Mouse (Mus musculus): Measurements from ENCODE around the gene Plpp7. TPM values are rescaled to one million over a fixed set of nuclear protein-coding genes. Genes with fewer than 3 reads are reported as not detected.

Plpp7 gene
- total RNA-seq (2015; ENCODE audit: low replicate concordance), result not detected in 2 replicates
- total RNA-seq (2017; ENCODE audit: low replicate concordance), result 0.26 TPM in 1 of 2 replicates, not detected in the other

DNA sequence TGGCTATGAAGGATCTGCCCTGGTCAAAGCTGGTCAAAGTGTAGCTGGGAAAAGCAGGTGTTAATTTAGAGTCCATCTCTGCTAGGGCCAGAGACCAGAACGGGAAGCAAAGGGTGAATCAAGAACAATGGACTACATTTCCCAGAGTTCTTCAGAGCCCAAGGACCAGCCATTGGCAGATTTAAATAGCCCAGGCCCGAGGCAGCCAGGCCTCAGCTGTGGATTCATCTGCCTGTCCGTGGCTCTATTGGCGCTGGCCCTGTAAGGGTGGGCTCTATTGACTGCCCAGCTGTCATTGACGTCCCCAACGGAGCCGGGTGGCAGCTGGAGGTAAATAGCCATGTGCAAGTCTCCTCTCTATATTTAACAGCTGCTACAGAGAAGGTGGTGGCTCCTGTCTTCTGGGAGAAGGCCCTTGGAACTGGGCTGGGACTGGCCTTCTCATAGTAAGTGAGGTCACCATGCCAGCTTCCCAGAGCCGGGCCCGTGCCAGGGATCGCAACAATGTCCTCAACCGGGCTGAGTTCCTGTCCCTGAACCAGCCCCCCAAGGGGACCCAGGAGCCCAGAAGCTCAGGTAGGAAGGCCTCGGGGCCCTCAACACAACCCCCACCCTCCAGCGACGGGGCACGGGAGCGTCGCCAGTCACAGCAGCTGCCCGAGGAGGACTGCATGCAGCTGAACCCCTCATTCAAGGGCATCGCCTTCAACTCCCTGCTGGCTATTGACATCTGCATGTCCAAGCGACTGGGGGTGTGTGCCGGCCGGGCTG is at the start of gene Plpp7:
Gene Plpp7, plus strand, starts transcription at position 178 of the 771 bp plus-strand sequence.
- ATAC-seq (replicated peaks; ENCODE audit: low FRiP score, poor library complexity, severe bottlenecking), result 0 out of 2 replicates have a peak, but pooled peaks have one; percentile 37

DNA sequence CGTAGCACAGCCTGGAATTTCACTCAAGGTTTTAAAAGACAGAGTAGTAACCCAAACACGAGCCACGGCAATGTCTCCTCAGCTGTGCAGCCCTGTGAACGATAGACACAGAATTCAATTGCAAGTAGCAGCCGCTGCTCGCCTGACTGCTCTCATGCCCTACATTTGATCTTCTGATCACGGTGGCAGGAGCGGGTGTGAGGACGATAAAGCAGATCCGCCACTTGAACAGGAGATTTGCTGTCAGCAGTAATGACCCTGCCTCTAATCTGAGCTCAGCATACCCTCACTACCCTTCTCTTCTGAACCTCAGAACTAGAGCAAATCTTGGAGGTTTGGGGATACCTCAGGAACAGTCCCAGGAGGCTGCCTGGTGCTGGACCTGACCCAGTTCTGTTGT is 49.3 kb upstream of the Plpp7 start:
- no peak for ATAC-seq (replicated peaks; ENCODE audit: low FRiP score, poor library complexity, severe bottlenecking)

DNA sequence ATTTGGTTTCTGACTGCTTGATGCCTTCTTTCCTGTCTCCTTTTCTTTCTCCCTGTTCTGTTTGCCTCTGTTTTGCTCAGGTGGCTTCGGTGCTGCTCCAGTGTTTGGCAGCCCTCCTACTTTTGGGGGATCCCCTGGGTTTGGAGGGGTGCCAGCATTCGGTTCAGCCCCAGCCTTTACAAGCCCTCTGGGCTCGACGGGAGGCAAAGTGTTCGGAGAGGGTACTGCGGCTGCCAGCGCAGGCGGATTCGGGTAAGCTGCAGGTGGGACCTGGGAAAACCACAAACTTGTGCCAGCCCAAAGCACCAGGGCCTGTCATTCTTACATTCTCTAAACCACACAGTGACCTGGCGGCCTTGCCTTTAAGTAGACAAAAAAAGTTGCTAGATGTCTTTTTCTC is 48.0 kb upstream of the Plpp7 start:
- ATAC-seq (replicated peaks; ENCODE audit: low FRiP score, poor library complexity, severe bottlenecking), result no peak

DNA sequence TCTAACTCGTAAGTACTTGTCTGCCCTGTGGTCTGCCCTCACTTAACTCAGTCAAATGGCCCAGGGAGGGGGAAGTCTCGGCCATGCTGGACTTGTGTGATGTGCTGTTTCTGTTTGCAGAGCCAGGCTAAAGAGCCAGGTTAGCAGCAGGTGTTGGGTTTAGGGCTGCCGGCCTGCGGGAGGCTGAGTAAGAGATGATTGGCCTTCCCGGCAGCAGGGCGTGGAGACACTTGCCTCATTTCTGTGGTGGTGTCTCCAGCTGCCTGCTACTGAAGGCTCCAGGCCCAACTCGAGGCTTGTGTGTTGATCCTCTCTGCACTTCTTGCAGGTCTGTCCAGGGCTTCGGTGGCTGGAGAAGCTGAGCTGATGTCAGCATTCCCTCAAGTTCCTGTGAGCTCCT is 43.5 kb upstream of the Plpp7 start:
- ATAC-seq (replicated peaks; ENCODE audit: low FRiP score, poor library complexity, severe bottlenecking), result no peak

DNA sequence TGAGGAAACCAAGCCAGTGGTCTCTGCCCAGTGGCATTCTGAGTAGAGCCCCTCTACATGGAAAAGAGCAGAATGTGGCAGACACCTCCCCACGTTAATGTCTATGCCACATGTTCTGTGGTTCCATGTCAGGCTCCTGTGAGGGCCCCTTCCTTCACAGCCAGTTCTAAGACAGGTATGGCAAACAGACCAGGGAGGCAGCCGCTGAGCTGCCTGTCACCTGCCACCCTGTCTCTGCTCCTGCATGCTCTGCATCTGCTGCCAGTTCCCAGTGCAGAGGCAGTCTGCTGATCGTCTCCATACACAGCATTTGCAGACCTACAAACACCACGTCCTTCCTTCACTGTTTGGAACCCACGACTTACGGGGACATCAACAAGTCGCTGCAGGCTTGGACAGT is 42.9 kb upstream of the Plpp7 start:
- no peak for ATAC-seq (replicated peaks; ENCODE audit: low FRiP score, poor library complexity, severe bottlenecking)

DNA sequence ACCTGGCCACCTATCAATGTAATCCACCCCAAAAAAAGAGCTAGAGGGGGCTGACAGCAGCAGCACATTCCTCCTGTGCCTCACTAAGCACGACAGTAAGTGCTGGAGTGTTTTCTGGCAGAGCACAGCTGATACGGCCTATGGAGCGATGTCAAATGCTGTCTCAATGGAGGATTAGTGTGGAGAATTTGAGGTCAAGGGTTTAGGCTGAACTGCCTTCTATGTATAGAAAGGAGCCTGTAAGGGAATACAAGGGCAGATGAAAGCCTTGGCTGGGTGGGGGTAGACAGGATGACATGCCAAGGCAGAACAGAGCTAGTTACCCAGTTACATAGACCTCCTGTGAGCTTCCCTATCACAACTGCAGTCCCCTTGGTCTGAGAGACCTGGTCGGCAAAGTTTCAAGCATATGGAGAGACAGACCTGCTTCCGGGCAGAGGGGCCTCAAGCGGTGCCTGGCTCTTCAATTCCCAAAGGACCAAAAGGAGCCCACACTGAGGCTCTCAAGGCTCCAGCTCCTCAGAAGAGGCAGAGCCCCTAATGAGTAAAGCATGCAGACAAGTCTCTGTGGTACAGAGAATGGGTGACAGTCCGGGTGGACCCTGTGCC is 39.9 kb upstream of the Plpp7 start:
- no peak for ATAC-seq (replicated peaks; ENCODE audit: low FRiP score, poor library complexity, severe bottlenecking)

DNA sequence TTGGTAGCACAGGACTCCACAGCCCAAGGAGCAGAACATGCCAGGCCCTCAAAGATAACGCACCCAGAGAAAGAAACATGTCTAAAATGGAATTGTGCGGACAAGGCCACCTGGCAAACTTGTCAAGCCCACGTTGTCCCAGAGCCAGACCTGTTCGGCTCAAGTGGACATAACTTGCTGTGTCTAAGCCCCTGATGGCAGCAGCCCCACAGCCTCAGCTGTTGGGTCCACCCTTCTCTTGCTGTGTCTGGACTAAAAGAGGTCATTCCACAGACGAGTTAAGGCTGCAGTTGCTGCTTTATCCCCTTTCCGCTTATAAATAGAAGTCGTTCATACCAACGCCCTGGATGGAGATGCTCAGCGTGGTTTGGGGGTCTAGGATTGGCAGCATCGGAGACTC is 38.8 kb upstream of the Plpp7 start:
- ATAC-seq (replicated peaks; ENCODE audit: low FRiP score, poor library complexity, severe bottlenecking), result no peak

DNA sequence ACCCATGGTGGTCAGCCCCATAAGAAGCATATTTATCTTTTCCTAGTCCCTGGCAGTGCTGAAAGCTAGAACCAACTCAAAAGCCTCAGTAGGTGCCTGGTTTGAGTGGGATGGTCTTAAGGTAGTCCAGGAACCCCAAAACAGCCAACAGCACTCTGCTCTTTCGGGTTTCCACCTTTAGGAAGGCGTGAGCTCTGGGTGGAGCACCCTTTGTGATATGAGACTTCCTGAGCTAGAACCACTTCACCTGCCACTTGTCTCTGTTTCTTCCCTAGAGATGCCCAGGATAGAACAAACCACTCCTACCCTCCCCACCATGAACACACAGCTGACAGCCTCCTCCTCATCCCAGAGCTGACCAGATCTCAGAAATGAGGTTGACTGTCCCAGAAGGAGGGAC is 38.0 kb upstream of the Plpp7 start:
- no peak for ATAC-seq (replicated peaks; ENCODE audit: low FRiP score, poor library complexity, severe bottlenecking)

DNA sequence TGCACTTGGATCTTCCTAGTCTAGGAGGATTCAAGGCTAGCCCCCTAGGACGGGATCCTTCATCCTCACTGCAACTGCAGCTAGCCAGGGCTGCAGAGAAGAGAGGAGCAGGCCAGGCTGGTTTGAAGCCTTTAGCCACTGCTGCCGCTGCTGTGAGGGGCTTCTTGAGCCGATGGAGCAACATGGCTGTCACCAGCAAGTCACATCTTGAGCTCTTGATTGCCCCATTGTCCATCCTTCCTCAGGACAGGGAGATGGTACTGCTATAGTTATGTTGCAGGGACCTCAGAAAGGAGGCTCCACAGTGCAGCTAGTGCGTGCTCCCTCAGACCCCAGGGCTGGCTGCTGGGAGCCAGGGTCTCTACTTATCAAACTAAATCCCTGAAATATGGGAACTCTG is 37.5 kb upstream of the Plpp7 start:
- ATAC-seq (replicated peaks; ENCODE audit: low FRiP score, poor library complexity, severe bottlenecking), result no peak

DNA sequence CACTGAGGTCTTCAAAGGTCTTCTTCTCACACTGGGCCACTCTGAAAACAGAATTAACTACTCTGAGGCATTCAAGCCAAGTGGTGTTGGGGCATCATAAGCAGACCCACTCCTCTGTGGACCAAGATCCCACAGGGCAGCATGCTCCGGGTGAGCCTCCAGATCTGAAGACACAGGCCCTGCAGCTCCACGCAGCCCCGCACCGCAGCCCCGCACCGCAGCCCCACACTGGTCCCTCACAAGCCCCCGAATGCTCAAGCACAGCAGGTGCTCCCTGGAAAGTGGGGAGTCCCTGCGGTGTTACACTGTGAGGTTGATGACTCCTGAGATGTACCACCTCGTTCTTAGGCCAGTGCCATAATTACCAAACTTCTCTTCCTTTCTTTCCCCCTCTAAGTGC is 37.1 kb upstream of the Plpp7 start:
- no peak for ATAC-seq (replicated peaks; ENCODE audit: low FRiP score, poor library complexity, severe bottlenecking)

DNA sequence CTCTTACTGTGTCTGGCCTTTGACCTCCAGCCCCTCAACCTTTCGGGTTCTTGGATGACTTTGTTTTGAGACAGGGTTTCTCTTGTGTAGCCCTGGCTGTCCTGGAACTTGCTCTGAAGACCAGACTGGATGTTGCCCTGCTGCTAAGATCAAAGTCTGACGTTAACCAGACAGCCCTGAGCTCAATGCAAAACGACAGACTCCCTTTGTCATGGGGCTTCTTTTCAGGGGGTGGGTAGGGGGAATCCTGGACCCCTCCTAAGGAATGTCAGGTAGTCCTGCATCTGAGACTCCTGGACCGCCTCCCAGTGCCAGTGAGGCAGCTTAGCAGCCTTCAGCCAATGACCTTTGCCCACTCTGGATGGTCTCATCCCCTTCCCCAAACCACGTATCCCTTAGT is 36.6 kb upstream of the Plpp7 start:
- ATAC-seq (replicated peaks; ENCODE audit: low FRiP score, poor library complexity, severe bottlenecking), result no peak

DNA sequence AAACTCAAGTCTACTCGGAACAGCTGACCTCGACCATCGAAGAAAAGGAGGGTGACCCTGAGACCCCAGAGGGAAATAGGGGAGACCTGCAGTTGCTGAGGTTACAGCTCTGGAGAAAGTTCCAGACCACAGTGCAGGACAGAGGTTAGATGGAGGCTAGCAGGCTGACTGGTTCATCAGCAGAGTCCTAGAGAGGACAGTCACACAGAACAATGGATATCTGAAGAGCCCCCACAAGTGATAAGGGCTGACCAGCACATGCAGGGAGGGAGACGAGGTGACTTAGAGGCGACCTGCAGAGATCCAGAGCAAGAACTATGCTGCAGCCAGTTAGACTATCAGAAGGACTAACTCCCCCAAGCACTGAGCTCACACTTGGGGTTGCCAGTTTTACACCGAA is 35.7 kb upstream of the Plpp7 start:
- ATAC-seq (replicated peaks; ENCODE audit: low FRiP score, poor library complexity, severe bottlenecking), result no peak

DNA sequence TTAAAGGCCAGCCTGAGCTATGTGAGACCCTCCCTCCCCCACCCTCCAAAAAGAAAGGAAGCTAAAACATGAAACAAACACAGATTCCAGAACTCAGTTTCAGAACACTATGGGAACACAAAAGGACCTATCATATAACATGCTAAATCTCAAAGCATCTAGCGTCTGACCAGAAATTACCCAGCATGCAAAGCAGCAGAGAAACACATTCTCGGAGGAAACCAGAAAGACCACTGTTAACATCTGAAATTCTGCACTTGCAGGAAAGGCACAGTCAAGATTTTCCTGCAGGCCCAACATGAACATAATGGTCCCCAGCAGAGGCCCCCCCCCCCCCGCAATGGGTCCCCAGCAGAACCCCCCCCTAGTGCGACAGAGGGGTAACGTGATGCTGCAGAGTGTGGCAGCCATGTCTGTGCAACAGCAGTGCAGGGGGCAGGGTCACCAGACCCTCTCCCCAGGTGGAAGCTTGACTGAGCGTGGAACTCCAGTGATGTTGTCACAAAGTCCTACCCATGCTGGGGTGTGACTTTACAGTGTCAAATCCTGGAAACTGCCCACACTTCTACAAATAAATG is 35.0 kb upstream of the Plpp7 start:
- no peak for ATAC-seq (replicated peaks; ENCODE audit: low FRiP score, poor library complexity, severe bottlenecking)

DNA sequence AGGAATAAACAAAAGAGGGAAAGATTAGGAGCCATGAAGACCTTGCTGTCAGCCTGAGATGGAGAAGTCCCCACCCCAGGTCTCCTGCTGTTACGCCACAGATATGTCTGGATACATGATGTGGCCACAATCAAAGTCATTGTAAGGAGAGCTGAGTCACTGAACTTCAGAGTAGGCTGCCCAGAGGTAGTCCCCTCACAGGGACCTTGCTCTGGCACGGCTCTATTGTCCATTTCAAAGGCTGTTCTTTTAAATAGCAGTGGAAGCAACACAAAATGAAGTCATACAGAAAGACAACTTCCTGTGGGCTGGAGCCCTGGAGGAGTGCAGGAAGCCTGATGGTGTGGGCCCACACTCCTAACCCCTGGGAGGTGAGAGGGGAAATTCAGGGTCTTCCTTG is 34.1 kb upstream of the Plpp7 start:
- ATAC-seq (replicated peaks; ENCODE audit: low FRiP score, poor library complexity, severe bottlenecking), result peak; percentile 61

DNA sequence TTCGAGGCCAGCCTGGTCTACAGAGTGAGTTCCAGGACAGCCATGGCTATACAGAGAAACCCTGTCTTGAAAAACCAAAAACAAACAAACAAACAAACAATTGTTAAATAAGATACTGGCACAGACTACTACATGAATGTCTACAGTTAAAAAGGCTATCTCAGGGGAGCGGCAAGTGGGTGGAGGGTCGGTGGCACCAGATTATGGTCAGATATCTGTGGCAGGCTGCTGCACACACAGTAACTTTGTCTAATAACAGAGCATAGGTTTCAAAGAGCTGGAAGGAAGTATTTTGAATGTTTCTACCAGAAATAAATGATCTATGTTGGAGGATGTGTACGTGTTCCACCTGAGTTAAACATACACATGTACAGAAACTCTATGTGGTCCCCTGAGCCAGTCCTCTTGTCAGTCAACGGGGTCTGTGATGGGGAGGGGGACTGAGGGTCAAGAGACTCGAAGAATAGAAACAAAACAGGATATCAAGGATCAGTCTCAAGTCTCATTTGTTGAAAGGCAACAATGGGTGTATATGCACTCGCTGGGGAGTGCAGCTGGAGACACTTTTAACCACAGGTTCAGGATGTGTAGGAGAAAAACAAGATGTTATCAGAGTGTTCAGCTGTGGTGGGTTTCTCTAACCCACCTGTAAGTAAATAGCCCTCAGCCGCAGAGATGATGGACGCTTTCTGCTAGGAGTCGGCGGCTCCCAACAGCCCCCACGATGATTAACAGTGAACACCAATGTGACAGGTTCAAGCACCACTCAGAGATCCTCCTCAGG is 33.4 kb upstream of the Plpp7 start:
- ATAC-seq (replicated peaks; ENCODE audit: low FRiP score, poor library complexity, severe bottlenecking), result peak; percentile 68; the same call in 1 of the 2 replicates

DNA sequence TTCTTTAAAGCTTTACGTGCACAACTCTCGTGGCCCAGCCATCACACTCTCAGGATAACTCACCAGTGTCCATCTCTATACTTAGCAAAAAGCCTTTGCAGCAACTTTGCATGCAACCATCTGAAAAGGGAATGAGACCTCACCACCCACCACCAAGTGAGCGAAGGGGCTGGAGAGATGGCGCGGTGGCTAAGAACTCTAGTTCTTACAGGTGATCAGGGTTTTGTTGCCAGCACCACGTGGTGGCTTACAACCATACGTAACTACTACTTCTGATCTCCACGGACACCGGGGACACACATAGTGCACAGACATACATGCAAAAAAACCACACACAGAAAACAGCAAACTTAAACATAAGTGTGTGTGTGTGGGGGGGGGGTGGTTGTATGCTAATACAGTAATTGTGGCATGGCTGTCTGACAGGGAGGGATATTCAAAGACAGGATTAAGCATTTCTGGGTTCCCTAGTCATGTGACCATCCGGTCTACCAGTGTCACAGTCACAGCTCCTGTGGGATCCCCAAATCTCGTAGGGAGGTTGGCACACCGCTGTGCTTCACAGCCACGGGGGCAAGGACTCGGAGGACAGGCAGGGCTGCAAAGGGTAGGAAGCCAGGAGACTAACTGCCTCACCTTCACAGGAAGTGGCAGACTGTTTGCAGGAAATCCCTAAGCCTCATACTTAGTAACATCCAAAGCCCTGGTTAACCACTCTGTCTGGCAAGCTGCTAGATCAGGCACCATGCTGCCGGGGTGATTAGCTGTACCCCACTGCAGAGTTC is 32.5 kb upstream of the Plpp7 start:
- no peak for ATAC-seq (replicated peaks; ENCODE audit: low FRiP score, poor library complexity, severe bottlenecking)

DNA sequence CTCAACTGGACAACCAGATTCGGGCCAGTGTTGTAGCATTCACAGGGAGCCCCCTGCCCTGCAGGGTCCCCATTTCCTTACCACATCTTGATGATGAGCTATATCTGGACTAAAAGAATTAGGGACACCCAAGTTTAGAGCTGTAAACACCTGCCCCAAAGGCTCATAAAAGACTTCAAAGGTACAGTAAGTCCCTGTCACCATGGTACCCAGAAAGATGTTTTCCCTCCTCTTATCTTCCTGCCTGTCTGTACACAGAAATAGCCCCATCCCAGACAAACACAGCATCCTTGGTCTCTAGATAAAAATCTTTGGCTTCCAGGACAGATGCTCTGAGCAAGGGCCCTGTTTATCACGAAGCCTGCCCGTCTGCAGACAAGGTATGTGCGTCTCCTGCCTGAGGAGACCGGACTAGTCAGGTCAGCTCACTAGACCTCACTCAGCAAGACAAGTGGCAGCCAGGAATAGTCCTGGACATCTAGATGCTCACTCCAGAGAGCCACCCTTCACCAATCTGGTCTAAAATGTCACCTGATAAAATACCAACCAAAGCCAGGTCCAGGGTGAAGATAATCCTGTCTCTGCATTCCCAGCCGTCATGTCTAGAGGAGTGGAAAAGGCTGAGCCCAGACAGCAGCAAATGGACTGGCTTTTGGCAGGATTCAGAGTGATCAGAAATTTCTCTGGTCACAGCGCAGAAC is 31.7 kb upstream of the Plpp7 start:
- ATAC-seq (replicated peaks; ENCODE audit: low FRiP score, poor library complexity, severe bottlenecking), result no peak

DNA sequence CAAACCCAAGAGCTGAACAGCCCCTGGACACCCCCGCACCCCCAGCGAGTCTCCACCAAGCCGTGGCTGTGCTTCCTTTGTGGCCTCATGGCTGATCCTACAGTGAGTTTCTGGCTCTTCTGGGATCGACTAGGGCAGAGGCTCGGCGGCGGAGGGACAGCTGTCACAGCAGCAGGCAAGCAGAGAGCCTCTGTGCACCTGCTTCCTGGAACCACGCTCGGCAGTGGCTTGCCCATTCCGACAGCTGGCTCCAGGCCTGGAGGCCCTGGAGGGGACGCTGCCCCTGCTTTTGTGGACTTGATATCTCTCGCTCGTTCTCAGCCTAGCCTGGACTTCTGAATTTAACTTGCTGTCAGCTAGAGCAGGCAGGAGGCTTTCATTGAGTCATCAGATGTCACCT is 30.4 kb upstream of the Plpp7 start:
- ATAC-seq (replicated peaks; ENCODE audit: low FRiP score, poor library complexity, severe bottlenecking), result no peak

DNA sequence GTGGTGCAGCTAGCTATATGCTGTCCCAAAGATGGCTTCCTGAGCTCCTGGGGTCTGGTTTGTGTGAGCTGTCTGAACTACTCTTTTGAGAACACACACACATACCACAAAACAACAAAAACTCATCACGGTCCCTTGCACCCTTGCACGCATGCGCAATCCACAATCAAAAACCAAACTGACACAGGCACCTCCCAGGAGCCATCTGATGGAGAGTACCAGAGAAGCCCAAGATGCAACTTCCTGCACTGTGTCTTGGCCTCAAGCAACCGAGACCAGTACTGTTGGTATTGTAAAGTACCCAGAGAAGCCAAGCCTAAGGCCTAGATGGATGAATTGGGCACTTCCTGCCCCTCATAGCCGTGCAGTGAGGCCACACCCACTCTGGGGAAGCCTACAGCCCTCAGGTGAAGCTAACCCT is 29.9 kb upstream of the Plpp7 start:
- ATAC-seq (replicated peaks; ENCODE audit: low FRiP score, poor library complexity, severe bottlenecking), result no peak

Data from erythroid progenitor cell, adult 5-6 weeks (primary cell).